Mouse (Mus musculus): ENCODE measurements at regions not wholly inside any gene's neighbourhood (a gene's known extent, or its start where the extent isn't known, plus 50 kb on each side); places are given as distances from the start of the nearest gene placed in this dataset.

DNA sequence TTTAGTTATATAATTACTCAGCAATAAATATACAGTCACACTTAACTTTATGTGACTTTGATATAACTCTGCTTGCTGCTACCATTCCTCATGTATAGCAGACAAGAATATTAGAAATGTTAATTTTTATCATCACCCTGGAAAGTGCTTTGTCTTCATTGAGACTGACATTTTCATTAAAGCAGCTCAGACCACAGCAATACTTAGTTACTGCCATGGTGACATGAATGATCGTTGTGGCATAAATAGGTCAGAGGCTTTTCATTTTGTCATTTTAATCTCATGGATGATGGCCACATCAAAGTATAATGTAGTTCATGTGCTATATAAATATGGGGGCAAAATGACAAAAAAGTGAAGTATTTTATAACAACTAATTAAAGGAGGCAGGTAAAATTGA is 498.1 kb downstream of the Slc22a22 start:
- DNase-seq = no peak

DNA sequence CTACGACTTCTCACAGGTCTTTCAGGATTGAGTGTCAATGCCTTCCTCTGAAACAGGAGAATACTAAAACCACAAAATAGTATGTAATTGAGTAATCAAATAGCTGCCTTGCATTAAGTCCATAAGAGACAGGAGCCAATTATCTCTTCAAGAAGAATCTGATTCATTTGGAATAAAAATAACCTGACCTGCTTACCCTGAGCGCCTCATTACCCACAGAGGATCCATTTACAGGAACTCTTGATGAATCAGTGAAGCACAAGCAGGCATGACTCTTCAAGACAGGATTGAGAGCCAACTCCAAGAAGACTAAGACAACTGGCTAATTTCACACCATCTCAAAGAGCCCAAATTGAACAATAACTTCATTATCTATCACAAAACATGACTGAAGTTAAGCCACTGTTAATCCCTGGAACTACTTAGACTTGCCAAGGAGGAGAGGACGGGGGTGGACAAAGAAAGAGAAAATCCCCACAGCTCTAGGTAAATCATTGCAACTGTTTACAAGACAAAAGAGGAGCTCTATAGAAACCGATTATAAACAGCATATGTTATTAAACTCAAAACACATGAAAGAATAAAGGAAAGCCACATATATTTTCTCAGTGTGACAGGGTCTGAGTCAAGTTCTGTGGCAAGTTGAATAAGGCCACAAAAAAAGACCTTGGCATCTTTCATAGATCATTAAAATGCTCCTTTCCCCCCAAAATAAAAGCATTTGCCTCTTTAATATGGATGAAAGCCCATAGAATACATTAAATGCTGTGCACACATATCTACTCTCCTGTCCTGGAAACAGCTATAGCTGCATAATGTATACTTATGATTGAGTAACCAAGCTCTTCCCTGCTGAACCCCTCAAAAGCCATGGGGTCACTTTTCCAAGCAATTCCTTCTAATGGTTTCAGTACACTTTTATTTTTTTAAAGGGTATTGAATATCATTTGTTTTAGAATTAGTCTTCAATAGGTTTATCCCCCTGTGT is 501.7 kb downstream of the Slc22a22 start:
- DNase-seq = no peak

DNA sequence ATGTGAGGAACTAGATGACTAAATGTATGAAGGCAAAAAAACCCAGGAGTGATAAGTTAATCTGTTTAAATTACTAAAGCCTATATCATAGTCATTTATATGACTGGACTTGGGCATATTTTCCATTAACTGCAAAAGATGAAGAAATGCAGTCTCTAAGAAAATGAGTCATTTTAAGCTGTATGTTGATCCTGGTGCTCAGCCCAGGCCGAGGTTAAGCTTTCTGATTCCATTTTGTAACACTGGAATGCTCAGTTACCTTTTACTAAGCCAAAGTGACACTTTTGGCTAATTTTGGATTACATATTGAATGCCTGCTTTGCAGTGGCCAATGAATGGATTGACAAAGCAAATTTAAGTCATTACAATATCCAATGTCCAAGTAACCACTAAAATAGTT is 507.3 kb downstream of the Slc22a22 start:
- no peak for DNase-seq

DNA sequence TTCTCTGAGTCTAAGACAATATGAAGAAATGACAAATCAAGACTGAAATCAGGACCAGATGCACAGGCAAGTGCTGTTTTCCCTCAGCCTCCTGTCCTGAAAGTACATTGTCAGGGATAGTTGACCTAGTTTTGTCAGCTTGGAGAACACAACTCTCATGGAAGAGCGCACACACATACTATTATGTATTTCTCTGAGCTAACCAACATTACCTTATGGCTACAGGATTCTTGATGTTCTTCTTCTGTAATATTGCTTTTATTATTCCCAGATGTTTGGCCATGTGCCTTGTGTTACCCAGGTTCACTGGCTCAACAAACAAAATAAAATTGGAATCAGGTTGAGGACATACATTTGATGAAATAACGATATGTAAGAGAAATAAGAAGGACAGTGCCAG is 521.1 kb downstream of the Slc22a22 start:
- no peak for DNase-seq

DNA sequence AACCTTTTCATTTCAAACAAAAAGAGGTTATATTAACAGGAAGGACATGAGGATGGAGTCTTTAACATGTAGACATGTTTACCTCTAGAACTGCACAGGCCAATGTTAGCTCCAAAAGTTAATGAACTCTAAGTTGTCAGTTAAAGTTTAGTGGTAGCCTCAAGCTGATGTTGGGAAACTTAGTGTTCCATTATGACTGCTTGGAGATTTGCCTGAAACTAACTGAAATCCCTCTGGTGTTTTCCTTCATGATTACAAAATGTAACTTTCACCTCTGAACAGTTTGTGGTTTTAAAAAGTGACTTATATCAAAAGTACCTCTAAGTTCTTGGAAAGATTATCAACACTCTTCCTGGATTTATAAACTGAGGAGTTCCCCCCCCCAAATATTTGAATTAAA is 525.2 kb downstream of the Slc22a22 start:
- no peak for DNase-seq

DNA sequence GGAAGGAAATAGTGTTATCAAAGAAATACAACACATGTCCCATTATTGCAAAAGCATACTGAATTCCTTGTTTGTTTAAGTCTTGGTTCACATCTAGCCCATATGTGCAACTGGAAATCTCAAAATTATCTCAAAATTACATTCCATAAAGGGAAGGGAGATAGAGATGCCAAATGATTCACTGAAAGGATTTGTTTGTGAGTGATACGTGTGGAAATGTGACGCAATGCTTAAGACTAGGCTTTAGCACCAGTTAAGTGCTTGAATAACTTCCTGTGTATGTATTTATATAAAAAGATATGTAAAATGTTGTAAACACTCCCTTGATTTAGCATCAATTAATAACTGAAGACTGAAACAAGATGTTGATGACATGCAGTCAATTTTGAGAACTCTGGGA is 526.6 kb downstream of the Slc22a22 start:
- DNase-seq = no peak

DNA sequence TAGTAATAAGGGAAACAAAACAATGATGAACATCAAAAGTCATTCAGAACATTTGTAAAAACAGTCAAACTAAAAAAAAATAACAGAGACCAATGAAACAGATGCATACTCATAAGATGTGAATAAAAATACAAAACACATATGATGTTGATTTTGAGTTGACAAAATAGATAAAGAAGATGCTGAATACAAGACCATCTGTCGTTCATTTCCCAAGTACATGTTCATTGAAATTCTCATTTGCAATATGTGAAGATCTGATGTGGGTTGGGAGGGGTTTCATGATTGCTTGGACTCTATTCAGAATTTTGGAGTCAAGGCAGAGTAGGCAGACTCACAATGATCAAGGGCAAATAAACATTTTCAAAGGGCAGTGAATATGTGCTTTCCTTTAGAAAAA is 536.5 kb downstream of the Slc22a22 start:
- DNase-seq = no peak

DNA sequence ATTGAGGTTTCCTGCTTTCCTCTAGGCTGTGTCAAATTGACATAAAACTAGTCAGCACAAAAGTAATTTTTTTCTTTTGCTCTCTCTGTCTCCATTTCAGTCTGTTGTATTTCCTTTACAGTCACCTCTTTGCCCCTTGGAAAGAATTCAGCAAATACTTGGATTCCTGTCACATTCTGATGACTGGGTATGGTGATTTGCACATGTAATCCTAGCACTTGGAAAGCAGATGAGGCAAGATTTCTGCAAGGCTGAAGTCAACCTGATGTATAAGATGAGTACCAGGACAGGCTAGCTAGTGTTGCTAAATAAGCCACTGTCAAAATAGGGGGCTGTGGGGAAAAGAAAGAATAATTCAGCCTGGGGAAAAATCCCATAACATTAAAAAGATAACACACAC is 580.9 kb downstream of the Slc22a22 start:
- no peak for DNase-seq

DNA sequence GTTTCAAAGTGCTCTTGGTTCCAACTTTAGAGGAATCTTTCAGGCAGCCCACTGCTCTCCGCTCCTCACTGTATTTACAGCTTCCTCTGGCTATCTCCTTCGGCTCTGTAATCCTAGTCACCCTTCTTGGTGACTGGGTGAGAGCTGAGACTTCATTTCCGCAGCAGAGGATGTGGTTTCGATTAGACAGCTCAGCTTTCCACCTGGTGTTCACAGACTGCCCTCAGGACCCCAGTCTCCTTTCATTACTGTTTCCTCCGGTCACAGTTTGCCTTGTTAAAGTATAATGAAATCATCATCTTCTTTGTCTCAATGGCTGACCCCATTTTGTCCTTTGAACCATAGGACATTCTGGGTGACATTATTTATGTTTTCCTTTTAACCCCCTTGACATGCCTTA is 595.9 kb downstream of the Slc22a22 start:
- DNase-seq = no peak

DNA sequence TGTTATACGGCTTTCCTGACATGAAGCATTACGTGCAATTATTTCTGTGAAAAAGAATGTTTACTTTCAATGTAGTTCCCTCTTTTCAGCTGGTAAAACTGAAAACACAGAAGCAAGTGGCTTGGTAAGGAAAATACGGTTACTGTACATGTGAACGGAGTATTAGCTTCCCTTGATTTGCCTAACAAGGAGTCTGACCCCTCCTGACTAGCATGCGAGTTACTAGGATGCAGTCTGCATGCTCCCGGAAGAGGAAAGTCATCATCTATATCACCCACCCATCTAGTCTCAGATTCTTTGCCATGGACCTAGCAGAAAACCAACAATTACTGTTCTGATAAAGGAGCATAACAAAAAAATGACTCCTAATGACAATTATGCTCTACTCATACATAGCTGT is 611.5 kb downstream of the Slc22a22 start:
- DNase-seq = no peak

DNA sequence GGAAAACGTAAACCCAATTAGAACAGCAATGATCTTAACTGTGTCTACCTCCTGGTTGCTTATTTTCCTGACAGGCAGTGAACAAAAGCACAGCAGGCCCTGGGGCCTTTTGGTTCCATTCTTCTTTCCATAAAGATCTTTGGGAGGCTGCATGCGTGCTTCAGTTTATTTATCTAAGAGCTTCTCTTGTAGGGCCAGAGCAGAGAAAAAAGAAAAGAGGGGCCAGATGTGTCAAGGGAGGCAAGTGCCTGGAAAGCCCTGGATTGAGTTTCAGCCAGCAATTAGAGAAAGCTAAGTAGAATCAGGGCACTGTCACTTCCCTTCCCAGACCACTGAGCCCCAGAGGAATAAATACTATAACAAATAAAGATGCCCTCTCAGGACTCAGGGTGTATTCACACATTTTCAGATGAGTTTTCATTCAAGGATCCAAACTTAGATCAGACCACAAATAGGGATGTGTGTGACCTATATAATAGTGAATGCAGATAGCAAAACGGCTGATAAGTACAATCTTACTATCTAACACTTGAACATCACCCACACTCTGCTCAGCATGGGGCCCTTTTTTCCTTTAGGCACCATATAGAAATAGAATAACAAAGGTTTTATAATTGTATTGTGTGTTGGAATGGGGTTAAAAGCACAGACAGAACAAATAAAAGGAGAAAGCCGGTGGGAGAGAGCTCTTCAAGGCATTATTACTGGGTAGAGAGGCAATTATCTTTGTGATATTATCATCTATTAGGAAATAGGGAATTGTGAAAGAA is 612.2 kb downstream of the Slc22a22 start:
- no peak for DNase-seq

DNA sequence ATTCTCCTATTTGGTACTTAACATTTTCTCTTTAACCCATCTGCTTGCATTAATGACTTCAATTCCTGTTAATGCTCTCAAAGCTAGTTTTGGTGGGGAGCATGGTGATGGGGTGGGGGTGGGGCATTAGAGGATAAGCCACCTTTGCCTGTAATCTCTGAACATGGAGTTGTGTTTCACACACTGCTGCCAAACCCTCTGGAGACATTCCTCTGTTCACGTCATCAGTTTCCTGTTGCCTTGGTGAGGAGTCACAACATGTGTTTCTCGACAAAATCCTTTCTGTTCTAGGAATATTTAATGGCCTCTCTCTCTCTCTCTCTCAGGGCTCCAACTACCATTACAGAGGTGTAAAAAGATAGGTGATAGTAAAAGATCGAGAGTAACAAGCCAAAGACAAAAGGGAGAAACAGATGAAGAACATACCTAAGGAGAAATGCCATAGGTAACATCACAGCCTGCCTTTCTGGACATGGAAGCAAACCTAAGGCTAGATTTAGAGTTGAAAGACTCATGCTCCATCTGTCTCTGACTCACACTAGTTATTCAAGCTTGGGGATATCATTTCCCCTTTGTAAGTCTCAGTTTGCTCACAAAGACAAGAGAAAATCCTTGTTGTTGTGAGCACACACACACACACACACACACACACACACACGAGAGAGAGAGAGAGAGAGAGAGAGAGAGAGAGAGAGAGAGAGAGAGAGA is 618.6 kb downstream of the Slc22a22 start:
- DNase-seq = no peak

DNA sequence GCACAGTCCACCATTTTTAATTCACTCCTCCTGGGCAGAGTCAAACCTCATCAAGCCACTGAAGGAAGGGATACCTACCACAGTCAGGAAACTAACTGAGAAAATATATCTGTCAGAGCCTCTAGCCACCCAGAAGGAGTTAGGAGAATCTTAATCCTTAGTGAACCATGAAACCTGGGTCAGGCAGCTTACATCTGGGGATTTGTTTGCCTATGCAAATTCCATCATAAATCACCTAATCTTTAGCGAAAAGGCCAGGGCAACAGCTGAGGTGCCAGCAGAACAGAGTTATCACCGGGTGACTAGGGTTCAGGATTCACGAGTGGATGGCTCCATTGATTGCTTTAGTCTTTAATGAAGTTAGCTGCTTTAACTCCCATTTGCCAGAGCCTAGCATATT is 619.3 kb downstream of the Slc22a22 start:
- DNase-seq = no peak

DNA sequence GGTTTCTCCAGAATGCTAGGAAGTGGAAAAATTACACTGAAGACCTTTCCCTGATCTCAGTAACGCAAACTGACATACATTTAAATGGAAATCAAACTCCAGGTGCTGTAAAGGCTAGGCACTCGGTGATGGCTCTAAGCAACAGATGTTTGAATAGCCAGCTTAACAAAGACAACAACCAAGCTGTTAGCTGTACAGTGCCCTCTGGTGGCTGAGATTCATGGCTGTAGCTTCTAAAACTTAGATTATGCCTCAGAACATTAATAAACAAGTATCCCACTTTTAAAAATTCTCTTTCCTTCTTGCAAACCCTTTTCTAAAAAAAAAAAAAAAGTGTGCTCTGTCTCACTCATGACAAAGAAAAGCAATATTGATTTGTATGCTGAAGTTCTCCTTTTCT is 621.4 kb downstream of the Slc22a22 start:
- DNase-seq = no peak

DNA sequence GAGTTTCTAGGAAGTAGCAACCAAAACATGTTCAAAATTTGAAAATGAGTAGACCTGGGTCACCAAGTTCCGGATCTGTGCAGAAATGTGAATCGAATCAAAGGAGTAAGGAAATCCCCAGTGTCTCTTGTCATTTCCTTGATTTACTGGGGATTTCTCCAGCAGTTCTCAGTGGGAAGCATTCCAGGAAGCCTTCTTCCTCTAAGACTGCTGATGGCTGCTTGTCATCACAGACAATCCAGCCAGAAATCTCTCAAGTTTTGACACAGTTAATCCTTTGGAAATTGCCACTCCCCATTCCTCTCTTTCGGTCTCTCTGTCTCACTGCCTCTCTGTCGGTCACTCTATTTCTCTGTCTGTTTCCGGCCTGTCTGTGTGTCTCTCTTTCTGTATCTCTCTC is 624.3 kb downstream of the Slc22a22 start:
- no peak for DNase-seq

DNA sequence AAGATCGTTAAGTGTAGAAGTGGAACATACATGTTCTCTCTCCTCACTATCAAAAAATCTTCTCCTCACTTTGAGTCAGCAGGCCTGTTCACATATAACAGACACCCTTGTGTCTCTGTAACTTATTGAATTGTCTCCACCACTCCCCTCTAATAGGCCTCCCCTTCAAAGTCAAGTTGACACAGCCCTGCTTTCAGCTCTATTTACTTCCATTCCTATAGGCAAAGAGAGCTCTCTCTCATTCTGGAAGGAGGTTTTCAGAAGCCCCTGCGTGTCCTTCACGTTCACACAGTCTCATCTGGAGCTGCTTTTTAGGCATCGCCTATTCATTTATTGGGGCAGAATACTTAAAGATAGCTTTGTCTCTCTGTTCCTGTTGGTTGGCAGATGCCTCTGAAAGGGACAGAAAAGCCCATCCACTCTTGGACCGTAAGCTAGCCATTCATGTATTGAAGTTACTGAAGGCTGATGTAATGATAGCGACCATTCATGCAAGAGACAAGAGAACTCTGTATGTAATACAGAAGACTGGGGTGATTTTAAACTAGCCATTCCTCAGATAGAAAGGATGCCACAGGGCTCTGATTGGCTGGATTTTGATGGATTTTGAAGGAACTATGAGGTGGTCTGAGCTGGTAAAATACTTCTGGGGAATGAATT is 629.8 kb downstream of the Slc22a22 start:
- no peak for DNase-seq

DNA sequence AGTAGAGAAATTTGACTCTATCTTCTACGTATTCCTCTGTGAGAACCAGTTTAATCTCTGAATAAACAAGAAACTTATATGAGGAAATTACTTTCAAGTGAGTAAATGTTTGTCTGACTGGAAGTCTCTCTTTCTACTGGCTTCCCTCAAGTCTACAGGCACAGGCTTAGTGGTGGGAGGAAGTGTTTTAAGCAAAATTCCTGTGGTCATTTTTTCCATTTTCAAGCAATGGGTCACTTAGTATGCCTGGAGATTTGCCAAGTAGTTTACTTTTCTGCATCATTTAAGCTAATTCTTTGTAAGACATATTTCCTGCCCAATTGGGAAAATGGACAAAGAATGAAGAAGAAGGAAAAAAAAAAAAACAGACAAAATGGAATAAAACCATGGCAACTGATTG is 632.9 kb downstream of the Slc22a22 start:
- DNase-seq = no peak

DNA sequence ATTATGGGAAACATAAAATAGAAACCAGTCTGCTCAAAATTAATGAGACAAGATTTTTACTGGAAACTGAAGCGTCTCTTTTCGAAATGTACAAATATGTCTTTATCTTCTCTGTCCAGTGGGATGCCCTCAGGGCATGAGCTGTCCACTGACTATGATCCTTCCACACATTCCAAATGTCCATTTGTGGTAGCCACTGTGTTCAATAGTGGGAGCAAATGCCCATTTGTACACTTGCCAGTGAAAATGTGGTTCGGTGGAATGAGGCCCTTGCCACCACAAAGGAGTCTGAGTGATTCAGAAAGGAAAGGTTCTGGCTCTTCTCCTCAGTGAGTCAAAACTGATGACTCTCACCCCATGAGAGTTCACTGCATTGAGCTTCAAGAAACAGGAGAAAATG is 635.9 kb downstream of the Slc22a22 start:
- DNase-seq = no peak

DNA sequence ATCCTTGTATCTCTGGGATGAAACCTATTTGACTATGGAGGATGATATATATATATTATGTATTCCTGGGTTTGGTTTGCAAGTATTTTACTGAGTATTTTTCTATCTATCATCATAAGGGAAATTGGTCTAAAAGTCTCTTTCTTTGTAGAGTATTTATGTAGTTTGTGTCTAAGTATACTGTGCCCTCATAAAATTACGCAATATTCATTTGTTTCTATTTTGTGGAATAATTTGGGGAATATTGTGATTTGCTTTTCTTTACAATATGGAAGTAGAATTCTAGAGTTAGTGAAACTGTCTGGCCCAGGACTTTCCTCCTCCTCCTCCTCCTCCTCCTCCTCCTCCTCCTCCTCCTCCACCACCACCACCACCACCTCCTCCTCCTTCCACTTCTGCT is 640.1 kb downstream of the Slc22a22 start:
- no peak for DNase-seq

DNA sequence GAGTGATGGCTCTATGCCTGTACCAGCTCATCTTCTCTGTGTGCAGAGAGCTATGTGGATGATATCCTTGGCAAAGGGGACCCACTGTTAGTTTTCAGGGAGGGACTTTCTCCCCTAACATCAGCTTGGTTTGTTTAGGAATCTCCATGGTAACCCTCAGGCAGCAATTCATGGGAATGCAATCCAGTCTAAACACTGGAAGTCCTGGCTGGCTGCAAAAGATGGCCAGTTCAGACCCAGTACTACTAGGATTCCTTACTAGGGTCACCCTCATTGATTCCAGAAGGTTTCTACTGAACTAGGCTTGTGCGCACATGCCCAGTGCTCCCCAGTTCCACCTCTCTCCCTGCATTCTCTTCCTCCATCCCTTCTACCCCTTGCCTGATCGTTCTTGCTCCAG is 642.8 kb downstream of the Slc22a22 start:
- DNase-seq = no peak

DNA sequence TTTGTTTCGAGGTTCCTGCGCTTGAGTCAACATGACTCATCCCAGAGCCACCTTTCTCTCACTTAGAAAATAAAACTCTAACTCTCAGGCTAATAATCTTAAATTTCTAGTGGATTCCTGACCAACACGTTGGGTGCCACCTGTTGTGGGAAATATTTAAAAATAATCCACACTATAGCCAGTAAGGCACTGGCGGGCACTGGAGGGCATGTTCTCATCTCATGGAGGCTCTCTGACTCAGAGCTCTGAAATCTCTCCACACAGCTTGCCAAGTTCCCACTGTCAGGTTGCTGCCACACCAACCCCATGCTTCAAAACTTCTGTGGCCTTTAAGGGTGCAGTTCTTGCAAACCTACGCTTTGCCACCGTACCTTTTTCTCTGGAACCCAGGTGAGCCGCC is 644.8 kb downstream of the Slc22a22 start:
- DNase-seq = no peak

DNA sequence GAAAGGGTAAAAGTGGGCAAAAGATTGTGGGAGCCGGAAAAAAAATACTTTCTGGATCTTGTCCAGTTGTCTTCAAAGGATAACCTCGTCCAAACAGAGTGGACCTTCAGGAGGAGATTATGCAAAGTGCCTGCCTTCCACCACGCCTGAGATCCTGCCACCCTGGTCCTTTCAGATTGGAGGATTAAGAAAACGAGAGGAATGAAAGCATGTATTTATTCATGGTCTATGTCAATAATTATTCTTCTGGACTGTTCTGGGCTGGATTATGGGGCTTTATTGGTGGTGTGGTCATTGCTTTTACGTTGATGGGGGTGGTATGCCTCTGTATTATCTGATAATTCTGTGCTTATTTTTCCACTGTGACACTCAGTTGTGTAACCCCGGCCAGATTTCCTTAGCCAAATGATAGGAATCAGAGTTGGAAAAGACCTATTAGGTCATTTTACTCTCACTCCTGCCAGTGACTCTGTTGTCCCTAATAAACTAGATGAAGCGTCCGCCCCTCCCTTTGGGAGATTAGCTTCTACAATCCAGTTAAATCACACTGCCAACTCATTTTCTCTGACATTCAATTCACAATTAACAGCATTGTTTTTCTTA is 656.3 kb downstream of the Slc22a22 start:
- DNase-seq = no peak
